Mouse (Mus musculus) heart, postnatal 10 days (tissue): Measurements from ENCODE around the gene Pemt. TPM values are rescaled to one million over a fixed set of nuclear protein-coding genes. Genes with fewer than 3 reads are reported as not detected.
A peak's percentile ranks its signal among the peaks of the same experiment; 100 is the strongest.

Experiments used
- DNase-seq, 2 experiments: peaks; one replicate each; pipeline ENCODE4 v3.0.0; 2021
- intact Hi-C: fragments of 180-260 bp; cut with DNase I; formaldehyde crosslinking; loops from one replicate; pipeline ENCODE4 v1.15.1; 2025
- total RNA-seq, 2 experiments: library from RNA; stranded (reverse); gene quantifications; 2 replicates each; pipeline ENCODE4 v1.2.3; 2021

Pemt gene
- 1 to 10 TPM in 1 of 2 experiments, under 1 TPM in 1; 0.77 to 2.5 TPM for total RNA-seq

GRCm38 (mm10) chr11:60046058-60046735, at the start of gene Pemt:
Pemt (minus strand) TSS chr11:60046489.
- intact Hi-C loops = no loop called here
- peak; percentile 95 to 96 for DNase-seq

GRCm38 (mm10) chr11:60094909-60095810, 48.9 kb upstream of the Pemt start:
- no peak for DNase-seq
- intact Hi-C loops = no loop called here

DNA sequence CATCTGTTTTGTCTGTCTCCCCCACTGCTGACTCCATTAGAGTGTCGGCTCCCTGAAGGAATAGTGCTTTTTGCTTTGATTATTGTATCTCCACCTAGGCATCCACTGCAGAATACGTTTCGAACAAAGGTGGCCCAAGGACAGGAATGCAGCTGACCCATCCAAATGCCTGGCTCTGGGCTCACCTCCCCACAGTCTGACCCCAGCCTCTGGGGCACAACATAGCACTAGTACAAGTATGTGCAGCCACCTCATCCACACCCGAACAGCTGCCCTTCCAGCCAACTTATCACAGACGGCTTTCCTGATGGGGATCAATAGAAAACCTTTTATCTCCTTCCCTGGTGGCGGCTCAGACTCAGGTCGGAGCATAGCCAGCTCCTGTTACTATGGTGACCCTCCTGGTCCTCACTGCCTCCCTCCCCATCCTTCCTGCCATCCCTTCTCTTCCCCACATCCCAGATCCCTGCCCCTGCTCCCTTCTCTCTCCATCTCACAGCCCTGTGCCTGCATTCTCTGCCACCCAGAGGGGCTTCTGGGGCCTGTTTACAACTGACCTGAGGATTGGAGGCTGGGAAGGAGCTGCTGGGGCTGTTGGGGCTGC, 47.8 kb upstream of the Pemt start:
- DNase-seq = no peak
- intact Hi-C loops = no loop called here

DNA sequence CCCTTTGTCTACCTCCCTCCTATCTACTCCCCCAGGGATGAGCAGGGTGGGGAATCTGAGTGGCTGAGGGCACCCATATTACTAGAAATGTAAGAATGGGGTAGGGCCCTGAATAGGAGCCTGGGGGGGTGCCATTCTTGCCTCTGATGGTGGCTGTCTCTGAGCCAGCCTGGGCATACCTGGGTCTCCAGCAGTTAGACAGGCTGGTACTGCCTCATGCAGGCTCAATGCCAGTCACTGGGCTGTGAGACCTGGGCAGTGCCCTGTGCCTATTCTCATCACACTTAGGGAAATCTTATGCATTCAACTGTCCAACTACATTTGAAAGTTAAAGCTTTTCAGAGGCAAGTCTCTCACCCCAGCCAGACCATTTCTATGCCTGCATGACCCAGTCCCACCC, 46.9 kb upstream of the Pemt start:
- DNase-seq = no peak
- intact Hi-C loops = no loop called here

- no peak for DNase-seq
- intact Hi-C loops = no loop called here
Observed at GRCm38 (mm10) chr11:60091422-60091761, 45.1 kb upstream of the Pemt start.

- no peak for DNase-seq
- intact Hi-C loops = no loop called here
Observed at GRCm38 (mm10) chr11:60090696-60091421, 44.6 kb upstream of the Pemt start.

GRCm38 (mm10) chr11:60088947-60089346, 42.7 kb upstream of the Pemt start:
- no peak for DNase-seq
- intact Hi-C loops = no loop called here

DNA sequence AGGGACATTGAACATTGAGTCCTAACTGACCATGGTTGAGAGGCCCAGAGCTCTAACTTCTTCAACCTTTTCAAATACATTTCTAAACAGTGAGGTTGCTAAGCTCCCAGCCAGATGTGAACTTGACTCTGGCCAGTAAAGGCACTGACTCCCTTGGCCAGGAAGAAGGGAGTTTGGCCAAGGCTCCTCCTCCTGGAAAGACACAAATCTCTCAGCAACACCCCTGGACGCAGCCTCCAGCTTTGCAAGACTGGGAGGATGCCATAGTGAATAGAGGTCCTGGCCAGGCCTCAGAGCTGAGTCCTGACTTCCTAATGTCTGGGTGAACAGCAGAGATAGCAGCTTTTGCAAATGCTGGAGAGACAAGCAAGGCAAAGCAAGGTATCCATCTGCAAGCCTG, 40.4 kb upstream of the Pemt start:
- intact Hi-C loops = no loop called here
- peak; percentile 56 to 60 for DNase-seq

- peak in 1 of 2 experiments; percentile 67 for DNase-seq
- intact Hi-C loops = no loop called here
Observed at GRCm38 (mm10) chr11:60084589-60084988, 38.3 kb upstream of the Pemt start.

GRCm38 (mm10) chr11:60076790-60077189, 30.5 kb upstream of the Pemt start:
- DNase-seq = peak; percentile 81 to 90
- intact Hi-C loops = loop anchor here (1.0 to 2.0 kb wide), 2 partner anchors 112 to 196 kb away; partner anchors contain the start of gene Rasd1

DNA sequence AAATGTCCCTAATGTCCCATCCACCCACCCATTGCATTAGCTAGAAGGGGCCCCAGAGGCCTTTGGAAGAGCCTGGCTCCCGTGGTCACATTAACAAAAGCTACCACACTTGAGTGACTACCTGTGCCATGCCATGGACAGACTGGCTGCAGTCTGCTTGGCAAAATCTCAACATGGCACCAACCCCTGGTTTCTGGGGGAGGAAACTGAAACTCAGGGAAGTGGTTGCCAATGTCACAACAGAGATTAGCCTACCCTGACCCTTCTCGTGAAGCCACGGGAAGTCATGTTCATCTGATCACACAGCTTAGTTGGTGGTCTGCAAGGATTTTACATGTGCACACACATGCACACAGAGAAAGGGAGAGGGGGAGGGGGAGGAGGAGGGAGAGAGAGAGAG, 29.9 kb upstream of the Pemt start:
- DNase-seq = no peak
- intact Hi-C loops = loop anchor here (1.0 to 2.0 kb wide), 2 partner anchors 111 to 196 kb away; partner anchors contain the start of gene Rasd1

GRCm38 (mm10) chr11:60073936-60074502, 27.7 kb upstream of the Pemt start:
- DNase-seq = no peak
- intact Hi-C loops = no loop called here

- DNase-seq = no peak
- intact Hi-C loops = no loop called here
Observed at GRCm38 (mm10) chr11:60073121-60073520, 26.8 kb upstream of the Pemt start.

DNA sequence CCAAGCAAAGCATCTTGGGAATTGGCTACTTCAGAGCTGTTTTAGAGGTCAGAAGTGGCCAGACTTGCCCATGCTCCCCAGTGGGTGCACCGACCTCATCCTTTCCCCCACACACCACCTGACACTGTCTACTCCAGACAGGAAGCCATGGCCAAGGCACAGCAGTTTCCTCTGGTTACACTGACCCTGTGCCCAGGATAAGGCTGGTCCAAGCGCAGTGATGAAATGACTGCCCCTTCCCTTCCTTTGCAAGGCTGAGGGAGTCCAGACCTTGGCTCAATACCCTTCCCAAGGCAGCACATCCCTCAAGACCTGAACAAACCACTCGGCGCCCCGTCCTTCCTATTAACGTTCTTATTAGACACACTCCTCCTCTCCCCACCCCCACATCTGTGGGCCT, 24.9 kb upstream of the Pemt start:
- intact Hi-C loops = no loop called here
- no peak for DNase-seq

DNA sequence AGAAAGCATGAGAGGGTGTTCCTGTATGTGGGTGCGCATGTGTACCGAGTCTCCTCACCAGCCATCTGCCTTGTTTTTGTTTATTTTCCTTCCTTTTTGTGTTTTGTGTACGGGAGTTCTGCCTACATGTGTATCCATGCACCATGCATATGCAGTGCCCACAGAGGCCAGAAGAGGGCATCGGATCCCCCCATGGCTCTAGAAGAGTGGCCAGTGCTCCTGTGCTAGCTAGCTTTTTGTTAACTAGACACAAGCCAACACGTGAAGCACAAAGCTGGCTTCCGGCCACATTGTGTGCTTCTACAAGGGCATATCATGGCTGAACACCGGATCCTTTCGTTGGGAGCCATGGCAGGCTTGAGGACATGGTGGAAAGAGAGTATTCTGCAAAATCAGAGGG, 24.3 kb upstream of the Pemt start:
- intact Hi-C loops = no loop called here
- peak; percentile 51 to 67 for DNase-seq

- intact Hi-C loops = no loop called here
- no peak for DNase-seq
Observed at GRCm38 (mm10) chr11:60068631-60069030, 22.3 kb upstream of the Pemt start.

- intact Hi-C loops = no loop called here
- no peak for DNase-seq
Observed at GRCm38 (mm10) chr11:60067646-60068045, 21.4 kb upstream of the Pemt start.

- intact Hi-C loops = no loop called here
- DNase-seq = no peak
Observed at GRCm38 (mm10) chr11:60065267-60065666, 19.0 kb upstream of the Pemt start.

DNA sequence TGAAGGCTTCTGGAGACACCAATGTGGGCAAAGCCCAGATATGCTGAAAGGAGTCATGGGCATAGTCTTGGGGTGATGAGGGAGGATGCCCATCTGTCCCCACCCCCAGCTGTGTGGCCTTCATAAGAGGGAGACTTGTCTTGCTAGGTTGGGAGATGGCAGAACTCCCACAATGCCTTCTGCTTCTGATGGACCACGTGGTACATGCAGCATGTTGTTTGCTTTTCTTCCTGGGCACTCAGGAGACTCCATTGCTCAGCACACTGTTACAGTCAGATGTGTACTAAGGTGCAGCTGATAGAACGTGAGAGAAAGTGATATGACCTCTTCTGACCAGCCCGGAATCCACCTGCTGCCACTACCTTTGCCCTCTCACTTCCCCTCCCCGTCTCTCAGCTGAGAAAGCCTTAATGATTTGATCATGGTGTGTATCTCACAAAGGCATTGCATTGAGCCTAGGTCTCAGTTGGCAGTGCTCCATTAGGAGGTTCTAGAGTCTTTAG, 15.3 kb upstream of the Pemt start:
- intact Hi-C loops = no loop called here
- DNase-seq = no peak

DNA sequence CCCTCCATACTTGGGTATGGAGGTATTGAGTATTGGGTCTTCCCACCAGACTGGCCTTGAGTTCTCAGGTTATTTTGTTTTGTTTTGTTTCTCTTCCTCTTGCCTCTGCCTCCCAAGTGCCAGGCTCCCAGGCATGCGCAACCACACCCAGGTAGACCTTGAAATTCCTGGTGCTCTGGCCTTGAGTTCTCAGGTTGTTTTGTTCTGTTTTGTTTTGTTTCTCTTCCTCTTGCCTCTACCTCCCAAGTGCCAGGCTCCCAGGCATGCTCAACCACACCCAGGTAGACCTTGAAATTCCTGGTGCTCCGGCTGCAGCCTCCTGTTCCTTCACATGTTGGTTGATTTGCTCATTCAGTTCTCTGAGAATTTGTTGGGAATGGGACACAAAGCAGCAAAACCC, 13.7 kb upstream of the Pemt start:
- DNase-seq = no peak
- intact Hi-C loops = no loop called here
